Mouse (Mus musculus) fat pad, adult 2 months (tissue): ENCODE measurements around the gene Slc25a10.

ENCODE experiments used
- DNase-seq: peaks from one replicate; pipeline ENCODE4 v3.0.0-alpha.2; 2011; ENCODE audit warnings: low read depth, low spot score; ENCODE audit errors: extremely low read depth

The Slc25a10 gene

DNA sequence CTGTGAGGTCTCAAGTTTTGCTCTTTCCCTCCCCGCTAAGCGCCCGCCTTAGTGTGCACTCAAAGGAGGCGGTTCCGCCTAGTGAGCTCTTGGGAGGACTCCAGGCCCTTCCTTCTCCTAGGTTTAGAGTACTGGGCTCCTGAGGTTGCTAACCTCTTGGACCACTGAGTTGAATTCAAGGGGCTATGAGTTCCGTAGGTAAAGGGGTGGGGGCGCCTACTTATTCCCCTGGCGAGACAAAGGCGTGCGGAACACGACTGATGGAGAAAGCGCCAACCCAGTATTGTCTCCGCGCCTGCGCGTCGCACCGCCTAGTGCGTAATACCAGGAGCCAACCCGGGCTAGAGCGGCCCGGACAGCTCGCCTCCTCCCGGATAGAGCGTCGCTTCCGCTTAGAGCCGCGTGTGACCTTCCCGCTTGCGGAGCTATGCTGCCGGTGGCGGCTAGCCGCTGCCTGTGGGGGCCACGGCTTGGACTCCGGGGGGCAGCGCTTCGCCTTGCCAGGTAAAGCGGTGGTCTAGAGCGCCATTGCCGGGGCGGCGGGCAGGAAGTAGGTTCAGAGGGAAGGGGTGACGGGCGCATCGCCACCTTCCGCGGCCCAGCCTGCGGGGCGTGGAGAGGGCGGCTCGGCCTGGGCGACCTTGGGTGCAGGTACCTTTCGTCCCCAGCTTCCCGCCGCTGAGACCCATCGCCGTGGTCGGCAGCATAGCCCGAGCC lies 7.2 kb upstream of the Slc25a10 start, which contains the start of gene Mrpl12:
Mrpl12 (plus strand) TSS at position 349 of the 717 bp plus-strand sequence.
- no peak for DNase-seq

DNA sequence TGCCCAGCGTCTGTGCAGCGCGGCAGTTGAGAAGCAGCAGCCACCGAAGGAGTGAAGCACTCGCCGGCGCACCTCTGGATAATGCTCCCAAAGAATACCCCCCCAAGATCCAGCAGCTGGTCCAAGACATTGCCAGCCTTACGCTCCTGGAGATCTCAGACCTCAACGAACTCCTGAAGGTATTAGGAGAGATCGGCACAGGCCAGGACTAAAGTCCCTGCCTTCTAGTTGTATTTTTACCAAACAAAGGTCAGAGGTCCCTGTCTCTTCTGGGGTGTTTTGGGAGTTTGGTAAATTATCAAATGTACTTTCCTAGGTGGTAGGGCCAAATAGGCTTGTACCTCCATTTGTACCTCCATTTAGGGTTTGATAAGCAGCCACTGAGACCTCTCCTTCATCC lies 6.4 kb upstream of the Slc25a10 start:
- DNase-seq, result no peak

DNA sequence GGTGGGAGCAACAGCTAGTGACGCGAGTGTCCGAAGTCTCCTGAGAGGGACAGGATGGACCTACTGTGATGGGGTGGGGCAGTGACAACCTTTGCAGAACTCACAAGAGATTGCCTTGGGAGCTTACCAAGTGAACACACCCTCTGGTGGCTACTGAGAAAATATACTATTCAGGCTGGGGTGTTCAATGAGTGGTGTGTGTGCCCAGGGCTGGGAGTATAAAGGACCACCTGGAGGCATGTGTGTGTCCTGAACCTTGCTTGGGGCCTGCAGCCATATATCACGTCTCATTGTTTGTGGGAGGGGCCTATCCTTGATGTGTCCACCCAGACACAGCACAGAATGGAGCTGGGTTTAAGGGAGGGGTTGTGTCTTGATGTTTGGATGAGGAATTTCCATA lies 3.1 kb upstream of the Slc25a10 start:
- no peak for DNase-seq

DNA sequence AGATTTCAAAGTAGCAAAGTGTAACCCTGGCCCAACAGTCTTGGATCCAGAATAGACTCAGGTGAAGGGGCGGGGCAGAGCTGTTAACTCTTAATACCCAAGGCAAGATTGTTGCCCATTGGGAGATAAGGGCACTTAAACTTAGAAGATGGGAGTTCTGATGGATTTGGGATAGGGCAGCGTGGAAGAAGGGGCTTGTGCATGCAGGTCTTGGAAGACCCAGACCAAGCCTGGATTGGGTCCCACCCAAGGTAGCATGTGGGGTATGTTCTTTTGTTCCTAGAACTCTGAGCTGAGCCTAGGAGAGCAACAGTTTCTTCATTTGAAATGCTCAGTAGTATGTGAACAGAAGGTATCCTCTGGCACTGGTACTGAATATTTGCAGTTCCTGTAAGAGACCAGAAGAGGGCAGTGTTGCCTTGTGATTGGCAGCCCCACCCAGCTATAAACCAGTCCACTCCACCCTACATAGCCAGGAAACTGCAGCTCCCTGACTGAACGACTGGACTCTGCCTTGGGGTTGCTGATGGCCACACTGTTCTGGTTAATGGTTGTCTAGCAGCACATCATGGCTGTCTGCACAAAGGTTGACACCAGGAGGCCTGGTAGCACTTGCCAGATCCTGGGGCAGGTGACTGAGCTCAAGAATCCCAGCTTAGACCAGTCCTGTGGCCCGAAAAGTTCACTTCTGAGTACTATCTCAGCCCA lies 2.4 kb upstream of the Slc25a10 start:
- no peak for DNase-seq

DNA sequence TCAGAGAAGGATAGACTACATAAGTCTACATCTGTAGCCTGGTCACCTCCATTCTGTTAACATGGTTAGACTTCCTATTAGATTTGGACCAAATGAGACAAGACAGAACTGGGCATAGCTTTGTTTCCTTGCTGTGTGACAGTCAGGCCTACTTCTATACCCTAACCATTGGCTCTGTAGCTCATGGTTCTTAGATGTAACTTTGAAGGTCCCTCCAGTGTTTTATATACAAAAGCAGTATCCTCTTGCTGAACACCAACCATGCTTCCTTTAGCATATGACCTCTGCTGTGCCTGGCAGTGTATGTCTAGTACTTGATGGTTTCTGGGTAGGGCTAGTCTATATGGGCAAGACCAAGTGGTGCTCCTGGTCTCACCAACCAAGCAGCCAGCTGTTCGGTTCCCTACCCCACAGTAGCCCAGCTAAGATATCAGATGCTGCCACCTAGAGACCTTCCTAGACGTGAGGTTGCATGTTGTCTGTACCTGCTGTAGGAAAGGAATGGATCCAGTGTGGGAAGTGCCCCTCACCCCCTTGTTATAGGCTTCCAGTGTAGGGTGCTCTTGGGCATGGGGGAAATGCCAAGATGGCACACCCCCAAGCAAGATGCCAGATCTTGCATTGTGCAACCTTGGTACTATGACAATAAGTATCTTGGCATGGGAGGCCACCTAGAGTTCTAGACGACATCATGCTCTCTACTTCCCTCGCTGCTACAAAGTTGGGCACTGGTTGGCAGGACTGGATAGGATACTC lies 1.2 kb upstream of the Slc25a10 start:
- no peak for DNase-seq

DNA sequence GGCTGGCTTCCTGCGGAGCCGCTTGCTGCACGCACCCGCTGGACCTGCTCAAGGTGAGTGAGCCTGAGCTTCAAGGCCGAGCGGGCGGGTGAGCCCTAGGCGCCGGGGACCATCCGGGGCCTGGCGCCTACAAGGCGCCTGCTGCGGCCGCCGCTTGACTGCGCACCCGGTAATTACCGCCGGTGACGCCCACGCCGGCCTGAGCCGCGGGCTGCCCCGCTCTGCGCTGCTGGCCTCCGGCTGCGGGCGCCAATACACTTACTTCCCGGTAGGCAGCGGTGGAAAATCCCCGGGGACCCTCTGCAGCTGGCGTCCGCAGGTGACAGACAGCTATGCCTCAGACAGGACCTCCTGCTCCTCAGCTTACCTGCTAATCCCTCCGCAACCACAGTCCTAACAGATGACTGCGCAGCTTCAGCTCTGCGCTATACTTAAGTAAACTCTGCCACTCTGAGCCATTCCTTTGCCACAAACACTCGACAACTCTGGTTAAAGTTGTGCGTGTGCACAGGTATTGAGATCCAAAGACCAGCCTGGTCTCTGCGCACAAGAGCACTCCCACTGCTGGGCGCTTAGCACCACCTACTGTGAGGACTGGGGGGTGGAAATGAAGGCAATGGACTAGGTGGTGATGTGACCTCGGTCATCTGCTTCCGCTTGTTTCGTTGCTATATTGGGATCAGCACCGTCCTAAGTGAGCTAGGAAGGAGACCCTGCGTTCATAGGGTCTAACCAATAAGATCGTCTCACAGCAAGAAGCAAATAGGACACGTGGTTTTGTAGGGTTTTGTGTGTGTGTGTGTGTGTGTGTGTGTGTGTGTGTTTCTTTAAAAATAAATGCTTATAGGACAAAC lies 611 bp downstream of the Slc25a10 start:
- DNase-seq, result no peak

DNA sequence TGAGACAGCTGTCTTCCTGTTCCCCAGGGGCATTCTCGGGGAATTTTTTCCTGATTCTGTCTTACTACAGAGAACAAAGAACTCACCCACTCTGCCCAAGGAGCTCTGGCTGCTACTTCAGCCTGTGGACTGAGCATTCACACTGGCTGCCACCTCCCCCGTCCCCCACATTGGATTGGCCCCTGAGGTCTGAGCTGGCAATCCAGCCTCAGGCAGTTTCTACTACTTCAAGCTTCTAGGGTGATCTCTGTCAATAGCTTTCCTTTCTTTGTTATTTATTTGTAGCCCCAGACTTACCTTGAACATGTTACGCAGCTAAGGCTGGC lies 1.2 kb downstream of the Slc25a10 start:
- no peak for DNase-seq

DNA sequence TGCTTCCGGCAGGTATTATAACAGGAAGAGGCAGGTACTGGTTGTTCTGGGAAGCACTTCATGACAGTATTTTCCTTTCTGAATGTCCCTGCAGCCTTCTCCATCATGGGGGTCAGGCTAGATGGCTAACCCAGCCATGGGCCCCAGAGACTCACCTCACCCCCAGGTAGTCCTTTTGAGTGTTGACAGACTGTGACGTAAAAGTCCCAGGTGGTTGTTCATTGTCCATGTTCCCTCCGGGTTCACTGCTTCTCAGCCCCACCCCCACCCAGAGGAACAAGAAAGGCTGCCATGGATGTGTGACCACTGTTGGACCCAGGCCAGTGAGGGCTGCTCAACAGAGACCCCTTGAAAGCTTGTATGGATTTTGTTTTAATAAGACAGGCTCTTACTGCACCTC lies 1.7 kb downstream of the Slc25a10 start:
- DNase-seq, result no peak

DNA sequence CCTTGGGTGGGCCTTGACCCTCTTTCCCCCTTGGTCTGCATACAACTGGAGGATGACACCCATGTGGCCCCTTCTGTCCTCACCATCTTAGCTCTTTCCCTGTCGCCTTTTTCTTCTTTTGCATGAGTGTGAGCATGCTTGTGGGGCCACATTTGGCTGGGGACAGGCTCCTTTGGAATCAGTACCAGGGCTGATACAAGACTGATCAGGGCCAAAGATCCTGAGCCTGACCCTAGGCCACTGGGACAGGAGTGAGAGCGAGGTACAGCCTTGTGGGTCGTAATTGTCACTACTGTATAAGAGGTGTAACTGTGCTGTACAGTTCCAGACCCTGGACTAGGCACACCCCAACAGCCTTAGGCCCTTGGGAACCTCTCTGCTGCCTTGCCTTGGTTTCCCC lies 2.3 kb downstream of the Slc25a10 start:
- no peak for DNase-seq

DNA sequence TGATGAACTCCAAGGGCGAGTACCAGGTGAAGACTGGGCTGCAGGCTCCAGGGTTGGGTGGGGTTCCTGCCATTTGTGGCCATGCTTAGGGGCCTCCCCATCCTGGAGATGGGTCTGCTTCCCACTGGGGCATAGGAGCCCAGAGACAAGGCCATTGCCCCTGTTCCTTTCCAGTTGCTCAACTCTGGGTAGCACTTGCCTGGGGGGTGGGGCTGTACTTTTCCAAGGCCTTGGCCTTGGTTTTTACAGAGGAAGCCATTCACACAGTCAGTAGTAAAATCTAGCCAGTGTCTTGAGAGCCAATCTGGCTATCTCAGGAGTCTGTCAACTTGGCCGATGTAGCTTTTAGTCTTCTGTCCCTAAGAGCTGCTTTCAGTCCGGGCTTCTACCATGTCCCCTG lies 5.8 kb downstream of the Slc25a10 start:
- DNase-seq, result no peak

DNA sequence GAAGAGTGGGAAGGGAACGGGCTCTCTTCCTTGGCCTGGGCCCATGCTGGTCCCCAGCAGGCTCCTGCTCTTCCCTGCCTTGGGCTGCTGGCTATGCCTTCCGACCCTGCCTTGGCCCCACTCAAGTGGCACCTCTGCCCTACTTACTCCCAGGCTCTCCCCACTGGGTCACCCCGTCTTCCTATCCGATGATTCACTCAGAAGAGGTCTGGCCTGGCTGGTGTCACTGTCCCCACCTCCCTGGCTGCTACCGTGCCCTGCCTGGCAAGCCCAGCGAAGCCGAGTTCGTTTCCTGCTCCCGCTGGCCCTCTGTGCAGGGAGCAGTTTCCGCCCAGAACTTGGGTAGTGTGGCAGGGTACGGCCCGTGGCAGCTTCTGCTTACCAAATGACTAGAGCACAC lies 6.6 kb downstream of the Slc25a10 start:
- no peak for DNase-seq

DNA sequence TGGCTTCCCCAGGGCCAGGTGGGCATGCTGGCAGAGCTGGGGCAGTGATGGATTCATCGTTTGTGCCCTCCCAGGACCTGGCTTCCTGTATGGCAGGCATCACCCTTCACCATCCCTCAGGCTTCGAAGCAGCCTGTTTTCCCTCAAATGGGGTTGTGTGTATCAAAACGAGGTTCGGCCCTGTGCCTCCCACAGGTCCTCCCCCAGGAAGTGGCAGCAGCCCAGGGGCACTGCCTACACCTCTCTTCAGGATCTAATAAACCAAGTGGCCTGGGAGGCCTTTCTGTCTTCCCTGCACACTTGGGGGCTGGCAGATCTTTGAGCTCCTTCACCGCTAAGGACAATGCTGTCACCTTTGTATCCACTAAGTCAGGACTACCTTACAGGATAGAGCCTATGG lies 7.3 kb downstream of the Slc25a10 start:
- DNase-seq, result no peak

DNA sequence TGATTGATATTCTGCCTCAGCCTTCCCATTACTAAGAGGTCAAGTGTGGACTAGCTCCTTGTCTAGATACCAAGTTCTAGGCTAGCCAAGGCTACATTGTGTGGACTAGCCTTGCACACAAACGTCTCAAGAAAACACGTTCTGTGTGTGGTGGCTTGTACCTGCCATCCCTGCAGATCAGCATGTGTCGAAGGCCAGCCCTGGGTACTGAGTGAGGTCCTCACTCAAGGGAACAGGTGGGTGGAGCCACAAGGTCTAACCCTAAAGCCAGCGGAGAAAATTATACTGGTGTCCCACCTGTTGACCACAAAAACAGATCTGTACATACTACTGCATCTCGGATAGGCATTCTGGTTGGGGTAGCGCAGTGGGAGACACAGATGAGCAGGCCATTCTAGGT lies 8.3 kb downstream of the Slc25a10 start:
- DNase-seq, result no peak

DNA sequence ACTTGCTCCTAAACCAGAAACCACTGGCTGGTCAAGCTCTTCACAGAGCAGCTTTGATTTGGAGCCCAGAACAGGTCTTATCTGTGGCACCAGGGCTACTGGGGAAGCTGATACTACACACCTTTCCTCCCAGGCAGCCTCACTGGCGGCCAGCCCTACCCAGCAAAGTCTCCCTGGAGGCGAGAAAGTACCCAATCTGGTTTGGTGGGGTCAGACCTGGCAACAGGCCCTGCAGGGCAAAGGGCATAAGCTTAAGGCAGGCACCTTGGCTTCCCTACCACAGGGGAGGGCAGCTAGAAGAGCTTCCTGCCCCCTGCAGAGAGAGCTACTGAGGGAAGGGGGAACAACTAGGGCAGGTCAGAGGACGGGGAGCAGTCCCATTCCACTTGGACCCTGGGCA lies 8.7 kb downstream of the Slc25a10 start:
- DNase-seq, result no peak

DNA sequence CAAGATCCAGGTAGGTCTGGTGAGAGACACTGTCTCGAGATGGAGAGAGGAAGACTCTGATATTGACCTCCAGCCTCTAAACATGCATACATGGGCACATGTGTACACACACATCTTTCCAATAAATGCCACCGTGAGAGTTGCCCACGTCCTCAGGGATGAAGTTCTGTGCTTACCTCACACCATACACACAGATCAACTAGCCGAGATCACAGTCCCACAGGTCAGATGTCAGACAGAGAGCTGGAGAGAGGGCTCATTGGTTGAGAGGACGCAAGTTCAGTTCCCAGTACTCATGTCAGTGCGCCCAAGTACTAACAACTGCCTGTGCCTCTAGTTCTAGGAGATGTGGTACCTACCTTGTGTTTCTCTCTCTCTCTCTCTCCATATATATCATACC lies 9.4 kb downstream of the Slc25a10 start:
- DNase-seq, result no peak

DNA sequence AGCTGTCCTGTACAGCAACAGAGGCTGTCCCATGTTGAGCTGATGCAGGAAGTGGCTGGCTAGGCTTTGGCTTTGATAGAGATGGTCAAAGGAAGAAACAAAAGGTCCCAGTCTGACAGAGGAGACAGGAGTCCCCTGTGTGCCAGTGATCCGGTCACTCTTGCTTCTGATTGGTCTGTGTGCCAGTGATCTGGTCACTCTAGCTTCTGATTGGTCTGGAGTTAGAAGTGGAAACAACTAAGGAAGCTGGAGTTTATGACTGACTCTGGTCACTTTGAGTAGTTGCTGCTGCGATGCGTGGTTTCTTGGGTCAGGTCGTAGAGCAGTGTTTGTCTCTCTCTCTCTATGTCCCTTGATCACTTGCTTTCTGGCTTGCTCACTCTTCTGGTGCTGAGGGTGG lies 10.1 kb downstream of the Slc25a10 start:
- no peak for DNase-seq

DNA sequence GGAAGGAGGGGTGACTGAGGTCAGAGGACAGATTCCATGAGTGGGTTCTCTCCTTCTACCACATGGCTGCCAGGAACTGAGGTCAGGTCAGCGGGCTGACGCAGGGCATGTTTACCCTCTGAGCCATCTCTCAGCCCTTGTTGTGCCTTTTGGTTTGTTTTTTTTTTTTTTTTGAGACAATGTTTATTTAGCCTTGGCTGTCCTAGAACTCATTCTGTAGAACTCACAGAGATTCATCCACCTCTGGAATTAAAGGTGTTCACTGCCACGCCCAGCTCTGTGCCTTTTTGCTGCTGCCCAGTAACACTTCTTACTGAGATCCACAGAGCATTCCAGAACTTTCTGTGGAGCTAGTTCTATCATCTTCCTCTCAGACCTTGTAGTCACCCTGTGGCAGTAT lies 14.0 kb downstream of the Slc25a10 start:
- DNase-seq, result no peak

DNA sequence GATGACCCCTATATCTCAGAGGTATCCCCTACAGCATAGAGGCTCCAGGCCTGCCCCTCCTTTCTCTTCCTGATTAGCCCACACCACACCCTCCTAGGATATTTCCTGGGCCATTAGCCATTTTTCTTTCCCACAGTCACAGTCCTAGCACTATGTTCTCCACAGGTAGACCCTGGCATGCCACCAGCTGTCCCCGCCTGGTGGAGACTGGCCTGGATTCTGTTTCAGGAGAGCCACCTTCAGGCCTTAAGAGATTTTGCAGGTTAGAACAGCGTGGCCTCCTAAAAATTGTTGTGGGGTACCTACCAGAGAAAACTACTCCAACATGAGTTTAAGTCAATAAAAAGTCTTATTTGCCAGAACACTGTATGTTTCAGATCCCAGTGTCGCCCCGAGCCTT lies 15.3 kb downstream of the Slc25a10 start:
- no peak for DNase-seq

DNA sequence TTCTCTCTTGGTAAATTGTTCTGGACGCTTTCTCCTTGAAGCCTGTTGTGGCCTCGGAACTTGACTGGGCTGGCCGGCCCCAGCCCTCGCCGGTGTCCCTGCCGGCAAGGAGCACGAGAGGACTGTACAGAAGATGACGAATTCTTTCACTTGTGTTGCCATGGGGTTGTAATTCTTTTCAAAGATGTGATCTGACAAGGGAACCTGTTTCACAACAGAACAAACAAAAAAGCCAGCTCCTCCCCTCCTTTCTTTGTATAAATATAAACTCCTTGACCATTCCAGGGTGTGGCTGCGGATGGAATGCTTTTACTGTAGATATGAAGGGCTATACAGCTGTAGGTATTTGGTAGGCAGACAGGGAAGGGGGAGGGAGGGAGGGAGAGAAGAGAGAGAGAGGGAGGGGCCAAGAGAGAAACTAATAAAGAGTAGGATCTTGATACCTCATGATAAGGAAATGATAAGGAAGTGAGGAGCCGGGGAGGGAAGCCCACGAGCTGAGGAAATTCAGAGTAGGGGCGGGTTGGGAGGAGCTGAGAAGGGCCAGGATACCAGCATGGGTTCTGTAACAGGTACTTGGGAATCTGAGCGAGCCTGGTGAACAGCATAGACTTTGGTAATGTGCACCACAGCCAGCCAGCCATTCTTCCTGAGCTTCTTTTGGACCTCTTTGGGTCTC lies 16.1 kb downstream of the Slc25a10 start:
- DNase-seq, result no peak

DNA sequence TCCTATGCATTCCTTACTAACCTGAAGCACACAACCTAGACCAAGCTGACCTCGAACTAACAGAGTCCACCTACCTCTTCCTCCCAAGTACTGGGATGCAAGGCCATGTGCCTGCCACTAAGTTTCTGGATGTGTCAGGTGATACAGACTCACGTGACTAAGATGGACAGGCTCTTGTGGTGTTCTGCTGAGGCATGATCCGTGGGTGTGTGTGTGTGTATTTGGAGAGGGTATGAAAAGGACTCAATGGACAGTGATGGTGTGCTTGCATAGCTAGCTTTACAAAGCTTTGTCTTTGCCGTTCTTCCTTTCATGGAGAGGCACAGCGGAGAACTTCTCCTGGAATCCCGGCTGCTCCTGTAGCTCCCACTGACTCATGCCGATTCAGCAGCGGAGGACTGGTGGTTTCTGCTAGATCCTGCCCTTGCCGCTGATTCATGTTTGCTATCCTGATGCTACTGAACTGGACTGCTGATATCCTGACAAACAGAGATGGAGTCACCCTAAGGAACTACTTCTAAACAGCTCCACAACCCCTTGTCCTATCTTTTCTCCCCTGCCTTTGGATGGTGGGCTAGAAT lies 16.7 kb downstream of the Slc25a10 start:
- no peak for DNase-seq
